Mouse (Mus musculus): ENCODE measurements around the gene 6430550D23Rik.

DNA sequence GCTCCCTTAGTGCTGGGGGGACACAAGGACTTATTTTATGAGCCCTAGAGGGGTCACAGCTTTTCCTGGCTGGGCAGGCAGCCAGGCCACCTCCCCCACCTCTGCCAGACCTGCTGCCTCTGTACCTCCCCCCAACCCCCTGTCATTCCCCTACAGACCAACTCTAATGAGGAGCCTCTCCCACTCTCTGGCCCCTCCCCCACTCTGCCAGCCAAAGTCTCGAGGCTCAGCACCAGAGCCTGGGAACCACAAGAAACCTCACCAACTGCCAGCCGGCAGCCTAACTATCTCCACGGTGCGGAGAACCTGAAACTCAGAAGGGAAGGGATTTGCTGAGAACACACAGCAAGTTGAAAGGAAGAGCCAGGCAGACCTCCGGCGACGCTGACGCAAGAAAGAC, 64.3 kb downstream of the 6430550D23Rik start:
- no peak for TF ChIP-seq CTCF (IDR thresholded peaks at IDR 0.05; ENCODE audit: insufficient read depth, low read depth, low read length)
- TF ChIP-seq POLR2A (IDR thresholded peaks at IDR 0.05; ENCODE audit: insufficient read depth, low read depth, low read length): no peak

Data from olfactory bulb, adult 2 months (tissue).